Mouse (Mus musculus): ENCODE results near the gene Inka2. TPM values are rescaled to one million over a fixed set of nuclear protein-coding genes. Genes with fewer than 3 reads are reported as not detected.

The Inka2 gene
- polyA plus RNA-seq, 1 experiment from 2014 or later = 1.1 TPM

- H3K9ac ChIP-seq (replicated peaks; ENCODE audit: low read depth, low read length) = no peak overlapping the region
- ATAC-seq (ENCODE audit: insufficient number of reproducible peaks, insufficient read depth, low FRiP score, low read depth) = no peak
- no peaks in the 10 kb centered on the region for H3K27me3 ChIP-seq (ENCODE audit: control insufficient read depth, insufficient read depth, low read length)
- H3K4me3 ChIP-seq (ENCODE audit: low read depth, low read length) = no peak overlapping the region
- 80% methylated on average over 3 of the region's 3 CpGs for WGBS
- no peak overlapping the region for H3K27ac ChIP-seq (ENCODE audit: low read length)
- H3K4me2 ChIP-seq (replicated peaks; ENCODE audit: low read depth, low read length) = no peak overlapping the region
- H3K9me3 ChIP-seq (ENCODE audit: control insufficient read depth, low read depth, low read length) = no peaks in the 10 kb centered on the region
- H3K4me1 ChIP-seq (ENCODE audit: control insufficient read depth, insufficient read depth, low read length) = no peaks in the 10 kb centered on the region
- H3K36me3 ChIP-seq (ENCODE audit: control insufficient read depth, insufficient read depth, low read length) = 0 out of 2 replicates have a peak, but pooled peaks cover 4% of the 10 kb centered on the region
Observed at GRCm38 (mm10) chr3:105722510-105722909, 18.1 kb downstream of the Inka2 start.

GRCm38 (mm10) chr3:105726037-105726436 lies 21.6 kb downstream of the Inka2 start:
- ATAC-seq (ENCODE audit: insufficient number of reproducible peaks, insufficient read depth, low FRiP score, low read depth) = no peak
- no peak overlapping the region for H3K4me2 ChIP-seq (replicated peaks; ENCODE audit: low read depth, low read length)
- no peak overlapping the region for H3K4me3 ChIP-seq (ENCODE audit: low read depth, low read length)
- peaks cover 10% of the 10 kb centered on the region; the same call in 1 of the 2 replicates for H3K36me3 ChIP-seq (ENCODE audit: control insufficient read depth, insufficient read depth, low read length)
- H3K27me3 ChIP-seq (ENCODE audit: control insufficient read depth, insufficient read depth, low read length) = no peaks in the 10 kb centered on the region
- H3K9ac ChIP-seq (replicated peaks; ENCODE audit: low read depth, low read length) = no peak overlapping the region
- 7% methylated on average over 1 of the region's 1 CpGs for WGBS
- H3K9me3 ChIP-seq (ENCODE audit: control insufficient read depth, low read depth, low read length) = no peaks in the 10 kb centered on the region
- H3K27ac ChIP-seq (ENCODE audit: low read length) = no peak overlapping the region
- no peaks in the 10 kb centered on the region for H3K4me1 ChIP-seq (ENCODE audit: control insufficient read depth, insufficient read depth, low read length)

- Histone ChIP-seq H3K4me2 (replicated peaks; ENCODE audit: low read depth, low read length) (no peak overlapping the region), H3K36me3 (ENCODE audit: control insufficient read depth, insufficient read depth, low read length) (peaks cover 20% of the 10 kb centered on the region), H3K27me3 (ENCODE audit: control insufficient read depth, insufficient read depth, low read length) (no peaks in the 10 kb centered on the region), H3K4me3 (ENCODE audit: low read depth, low read length) (no peak overlapping the region), H3K9me3 (ENCODE audit: control insufficient read depth, low read depth, low read length) (no peaks in the 10 kb centered on the region), H3K4me1 (ENCODE audit: control insufficient read depth, insufficient read depth, low read length) (no peaks in the 10 kb centered on the region), H3K9ac (replicated peaks; ENCODE audit: low read depth, low read length) (no peak overlapping the region), H3K27ac (ENCODE audit: low read length) (no peak overlapping the region)
- no peak for ATAC-seq (ENCODE audit: insufficient number of reproducible peaks, insufficient read depth, low FRiP score, low read depth)
- WGBS = 88% methylated on average over 4 of the region's 4 CpGs
Observed at GRCm38 (mm10) chr3:105732360-105732759, 28.0 kb downstream of the Inka2 start.

DNA sequence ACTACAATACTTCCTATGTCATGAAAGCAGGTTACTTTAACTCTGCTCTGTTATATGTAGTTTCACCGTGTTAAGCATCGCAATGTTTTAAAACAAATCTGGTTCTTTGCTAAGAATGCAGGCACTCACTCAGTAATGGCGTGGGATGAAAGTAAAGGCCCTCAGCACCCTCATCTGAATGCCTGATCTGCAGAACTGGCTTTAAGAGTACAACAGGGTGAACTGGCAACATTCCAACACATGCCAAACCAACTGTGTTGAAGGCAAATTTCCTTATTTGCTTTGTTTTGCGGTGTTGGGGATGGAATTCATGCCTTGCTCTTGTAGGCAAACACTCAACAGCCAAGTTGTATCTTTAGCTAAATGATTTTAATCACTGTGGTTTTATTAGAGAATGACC lies 29.1 kb downstream of the Inka2 start:
- Histone ChIP-seq H3K9me3 (ENCODE audit: control insufficient read depth, low read depth, low read length) (no peaks in the 10 kb centered on the region), H3K4me1 (ENCODE audit: control insufficient read depth, insufficient read depth, low read length) (no peaks in the 10 kb centered on the region), H3K4me2 (replicated peaks; ENCODE audit: low read depth, low read length) (no peak overlapping the region), H3K4me3 (ENCODE audit: low read depth, low read length) (no peak overlapping the region), H3K27me3 (ENCODE audit: control insufficient read depth, insufficient read depth, low read length) (no peaks in the 10 kb centered on the region), H3K9ac (replicated peaks; ENCODE audit: low read depth, low read length) (no peak overlapping the region), H3K27ac (ENCODE audit: low read length) (no peak overlapping the region), H3K36me3 (ENCODE audit: control insufficient read depth, insufficient read depth, low read length) (peaks cover 25% of the 10 kb centered on the region)
- WGBS = 88% methylated on average over 4 of the region's 4 CpGs
- ATAC-seq (ENCODE audit: insufficient number of reproducible peaks, insufficient read depth, low FRiP score, low read depth) = no peak

DNA sequence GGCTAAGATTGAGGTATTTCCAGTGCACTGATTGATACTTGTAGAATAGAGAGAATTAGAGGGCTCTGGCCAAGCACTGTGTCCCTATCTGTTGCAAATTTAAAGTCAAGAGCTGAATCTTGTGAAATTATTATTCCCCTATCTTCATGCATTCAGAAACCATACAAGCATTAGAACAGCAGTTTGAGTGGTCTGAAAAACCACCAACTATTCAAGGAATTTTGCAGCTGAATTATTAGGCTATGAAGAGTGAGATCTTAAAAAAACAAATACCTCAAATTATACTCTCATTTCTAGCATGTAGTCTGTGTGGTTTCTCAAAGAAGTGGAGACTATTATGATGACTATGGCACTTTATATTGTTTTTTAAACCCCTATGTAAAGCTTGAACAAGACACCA lies 30.9 kb downstream of the Inka2 start:
- no peak overlapping the region for H3K9ac ChIP-seq (replicated peaks; ENCODE audit: low read depth, low read length)
- no peaks in the 10 kb centered on the region for H3K4me1 ChIP-seq (ENCODE audit: control insufficient read depth, insufficient read depth, low read length)
- no peaks in the 10 kb centered on the region for H3K27me3 ChIP-seq (ENCODE audit: control insufficient read depth, insufficient read depth, low read length)
- no peak overlapping the region for H3K4me3 ChIP-seq (ENCODE audit: low read depth, low read length)
- peaks cover 25% of the 10 kb centered on the region for H3K36me3 ChIP-seq (ENCODE audit: control insufficient read depth, insufficient read depth, low read length)
- no peaks in the 10 kb centered on the region for H3K9me3 ChIP-seq (ENCODE audit: control insufficient read depth, low read depth, low read length)
- no peak overlapping the region for H3K4me2 ChIP-seq (replicated peaks; ENCODE audit: low read depth, low read length)
- ATAC-seq (ENCODE audit: insufficient number of reproducible peaks, insufficient read depth, low FRiP score, low read depth) = no peak
- H3K27ac ChIP-seq (ENCODE audit: low read length) = no peak overlapping the region

- H3K27me3 ChIP-seq (ENCODE audit: control insufficient read depth, insufficient read depth, low read length) = no peaks in the 10 kb centered on the region
- no peak for ATAC-seq (ENCODE audit: insufficient number of reproducible peaks, insufficient read depth, low FRiP score, low read depth)
- no peak overlapping the region for H3K9ac ChIP-seq (replicated peaks; ENCODE audit: low read depth, low read length)
- H3K4me3 ChIP-seq (ENCODE audit: low read depth, low read length) = no peak overlapping the region
- no peaks in the 10 kb centered on the region for H3K4me1 ChIP-seq (ENCODE audit: control insufficient read depth, insufficient read depth, low read length)
- no peaks in the 10 kb centered on the region for H3K9me3 ChIP-seq (ENCODE audit: control insufficient read depth, low read depth, low read length)
- peaks cover 20% of the 10 kb centered on the region for H3K36me3 ChIP-seq (ENCODE audit: control insufficient read depth, insufficient read depth, low read length)
- WGBS = 86% methylated on average over 1 of the region's 1 CpGs
- no peak overlapping the region for H3K27ac ChIP-seq (ENCODE audit: low read length)
- H3K4me2 ChIP-seq (replicated peaks; ENCODE audit: low read depth, low read length) = no peak overlapping the region
Observed at GRCm38 (mm10) chr3:105736148-105736547, 31.7 kb downstream of the Inka2 start.

DNA sequence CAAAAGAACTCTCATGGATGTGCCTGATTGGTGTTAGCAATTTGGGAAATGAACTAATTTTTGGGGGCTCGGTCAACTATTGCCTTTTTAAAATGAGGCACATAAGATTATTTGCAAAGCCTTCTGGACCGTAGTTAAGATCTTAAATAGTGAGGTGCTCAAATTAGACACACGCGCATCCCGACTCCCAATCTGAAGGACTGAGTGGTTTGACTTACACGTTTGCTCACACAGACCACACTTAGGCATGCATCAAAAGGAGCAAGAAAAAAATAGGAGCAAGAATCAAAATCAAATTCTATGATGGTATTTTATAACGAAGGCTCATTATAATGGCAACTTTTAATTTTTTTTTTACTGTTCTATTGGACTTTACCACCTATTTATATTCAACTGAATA lies 32.7 kb downstream of the Inka2 start:
- ATAC-seq (ENCODE audit: insufficient number of reproducible peaks, insufficient read depth, low FRiP score, low read depth) = no peak
- H3K4me2 ChIP-seq (replicated peaks; ENCODE audit: low read depth, low read length) = no peak overlapping the region
- no peak overlapping the region for H3K27ac ChIP-seq (ENCODE audit: low read length)
- no peak overlapping the region for H3K4me3 ChIP-seq (ENCODE audit: low read depth, low read length)
- no peak overlapping the region for H3K9ac ChIP-seq (replicated peaks; ENCODE audit: low read depth, low read length)
- 96% methylated on average over 7 of the region's 7 CpGs for WGBS
- no peaks in the 10 kb centered on the region for H3K27me3 ChIP-seq (ENCODE audit: control insufficient read depth, insufficient read depth, low read length)
- peaks cover 19% of the 10 kb centered on the region for H3K36me3 ChIP-seq (ENCODE audit: control insufficient read depth, insufficient read depth, low read length)
- no peaks in the 10 kb centered on the region for H3K9me3 ChIP-seq (ENCODE audit: control insufficient read depth, low read depth, low read length)
- H3K4me1 ChIP-seq (ENCODE audit: control insufficient read depth, insufficient read depth, low read length) = no peaks in the 10 kb centered on the region

GRCm38 (mm10) chr3:105737666-105738065 lies 33.3 kb downstream of the Inka2 start:
- 82% methylated on average over 3 of the region's 3 CpGs for WGBS
- Histone ChIP-seq H3K4me3 (ENCODE audit: low read depth, low read length) (no peak overlapping the region), H3K27me3 (ENCODE audit: control insufficient read depth, insufficient read depth, low read length) (no peaks in the 10 kb centered on the region)

GRCm38 (mm10) chr3:105746542-105746941 lies 42.1 kb downstream of the Inka2 start:
- no peaks in the 10 kb centered on the region for H3K4me1 ChIP-seq (ENCODE audit: control insufficient read depth, insufficient read depth, low read length)
- no peak overlapping the region for H3K9ac ChIP-seq (replicated peaks; ENCODE audit: low read depth, low read length)
- no peak overlapping the region for H3K4me2 ChIP-seq (replicated peaks; ENCODE audit: low read depth, low read length)
- H3K9me3 ChIP-seq (ENCODE audit: control insufficient read depth, low read depth, low read length) = no peaks in the 10 kb centered on the region
- H3K27ac ChIP-seq (ENCODE audit: low read length) = no peak overlapping the region
- no peak overlapping the region for H3K4me3 ChIP-seq (ENCODE audit: low read depth, low read length)
- H3K36me3 ChIP-seq (ENCODE audit: control insufficient read depth, insufficient read depth, low read length) = no peaks in the 10 kb centered on the region
- H3K27me3 ChIP-seq (ENCODE audit: control insufficient read depth, insufficient read depth, low read length) = no peaks in the 10 kb centered on the region
- no peak for ATAC-seq (ENCODE audit: insufficient number of reproducible peaks, insufficient read depth, low FRiP score, low read depth)
- 70% methylated on average over 2 of the region's 2 CpGs for WGBS

More at GRCm38 (mm10) chr3:105737666-105738065, 33.3 kb downstream of the Inka2 start:
- no peak overlapping the region for H3K9ac ChIP-seq (replicated peaks; ENCODE audit: low read depth, low read length)
- no peak overlapping the region for H3K4me2 ChIP-seq (replicated peaks; ENCODE audit: low read depth, low read length)
- H3K36me3 ChIP-seq (ENCODE audit: control insufficient read depth, insufficient read depth, low read length) = peaks cover 19% of the 10 kb centered on the region
- ATAC-seq (ENCODE audit: insufficient number of reproducible peaks, insufficient read depth, low FRiP score, low read depth) = no peak
- no peaks in the 10 kb centered on the region for H3K4me1 ChIP-seq (ENCODE audit: control insufficient read depth, insufficient read depth, low read length)
- H3K27ac ChIP-seq (ENCODE audit: low read length) = no peak overlapping the region
- no peaks in the 10 kb centered on the region for H3K9me3 ChIP-seq (ENCODE audit: control insufficient read depth, low read depth, low read length)
